Mouse (Mus musculus) retina, postnatal 7 days (tissue): ENCODE data around the gene Pdzd11.

Source experiments
- DNase-seq: peaks from one replicate; pipeline ENCODE4 v3.0.0-alpha.2; 2012; ENCODE audit warnings: low read depth, low spot score

Pdzd11 gene

GRCm38 (mm10) chrX:100625802-100626793 is at the start of gene Pdzd11:
Pdzd11 (minus strand) TSS chrX:100626568.
- DNase-seq = peak; percentile 81

GRCm38 (mm10) chrX:100664825-100665224 is 38.5 kb upstream of the Pdzd11 start:
- no peak for DNase-seq

- DNase-seq = no peak
Observed at GRCm38 (mm10) chrX:100652848-100653247, 26.5 kb upstream of the Pdzd11 start.

DNA sequence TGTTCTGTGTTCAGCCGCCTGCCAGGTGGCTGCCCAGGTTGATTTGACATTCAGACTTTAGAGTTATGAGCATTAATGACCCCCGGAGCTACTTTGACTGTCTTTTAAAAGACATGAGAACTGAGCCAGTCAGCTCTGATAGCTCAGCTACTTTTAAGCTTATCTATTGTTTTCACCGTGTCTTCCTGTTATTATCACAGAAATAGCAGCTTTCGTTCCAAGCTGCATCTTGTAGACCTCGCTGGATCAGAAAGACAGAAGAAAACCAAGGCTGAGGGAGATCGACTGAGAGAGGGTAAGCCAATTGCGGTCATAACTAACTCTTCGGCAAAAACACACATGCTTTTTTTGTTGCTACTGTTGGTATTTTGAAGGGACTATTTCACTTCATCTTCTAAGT is 12.1 kb upstream of the Pdzd11 start:
- no peak for DNase-seq

DNA sequence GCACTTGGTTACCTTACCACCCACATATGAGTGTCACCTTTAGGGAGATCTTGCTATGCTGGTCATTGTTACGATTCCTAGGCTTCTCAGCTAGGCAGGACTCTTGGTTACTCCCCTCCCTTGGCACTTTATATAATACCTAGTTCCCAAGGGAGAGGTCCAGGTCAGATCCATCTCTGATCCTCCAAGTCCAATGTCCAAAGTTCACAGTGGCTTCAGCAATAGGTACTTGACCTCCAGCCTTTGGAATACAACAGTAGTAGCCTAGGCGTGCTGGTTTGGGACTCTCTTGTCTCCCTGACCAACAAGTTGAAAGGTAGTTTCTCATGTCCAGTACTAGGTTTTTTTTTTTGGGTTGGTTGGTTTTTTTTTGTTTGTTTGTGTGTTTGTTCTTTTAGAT is 2.7 kb upstream of the Pdzd11 start:
- no peak for DNase-seq

GRCm38 (mm10) chrX:100625546-100625801 is 894 bp downstream of the Pdzd11 start, which contains the start of gene Kif4:
Kif4 (plus strand) TSS chrX:100625737.
- DNase-seq = no peak

GRCm38 (mm10) chrX:100625146-100625545 is 1.2 kb downstream of the Pdzd11 start:
- no peak for DNase-seq

DNA sequence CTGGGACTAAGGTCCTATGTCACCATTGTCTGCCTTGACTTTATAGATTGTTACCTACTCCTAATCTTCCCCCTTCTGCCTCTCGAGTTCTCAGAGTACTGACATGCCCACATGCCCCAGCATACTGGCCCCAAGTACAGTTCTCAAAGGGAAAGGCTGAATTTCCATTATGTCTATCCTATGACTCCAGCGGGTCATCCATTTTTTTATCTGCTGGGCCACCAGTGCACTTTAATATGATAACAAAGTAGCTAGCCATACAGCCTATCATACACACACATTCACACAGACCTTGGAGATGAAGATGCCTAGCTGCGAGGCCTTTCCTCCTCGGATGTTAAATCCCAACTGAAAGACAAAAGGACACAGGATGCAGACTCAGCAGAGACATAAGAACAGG is 2.1 kb downstream of the Pdzd11 start:
- DNase-seq = no peak

DNA sequence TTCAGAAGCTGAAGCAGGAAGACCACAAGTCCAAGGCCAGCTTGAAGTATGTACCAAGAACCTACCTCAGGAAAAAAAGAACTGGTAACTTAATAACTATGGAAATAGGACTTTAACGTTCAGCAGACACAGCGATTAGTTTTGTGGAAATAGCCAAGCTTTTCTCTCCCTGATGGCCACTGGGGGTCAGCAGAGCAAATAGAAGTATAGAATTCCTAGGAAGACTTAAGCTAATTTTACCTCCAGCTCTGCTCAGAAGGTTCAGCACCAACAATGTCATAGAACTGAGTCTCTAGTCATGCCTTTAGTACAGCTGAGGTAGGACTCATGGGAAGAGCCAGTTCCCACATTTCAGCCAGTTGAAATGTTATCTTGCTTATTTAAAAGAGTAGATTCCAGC is 5.0 kb downstream of the Pdzd11 start:
- DNase-seq = no peak

DNA sequence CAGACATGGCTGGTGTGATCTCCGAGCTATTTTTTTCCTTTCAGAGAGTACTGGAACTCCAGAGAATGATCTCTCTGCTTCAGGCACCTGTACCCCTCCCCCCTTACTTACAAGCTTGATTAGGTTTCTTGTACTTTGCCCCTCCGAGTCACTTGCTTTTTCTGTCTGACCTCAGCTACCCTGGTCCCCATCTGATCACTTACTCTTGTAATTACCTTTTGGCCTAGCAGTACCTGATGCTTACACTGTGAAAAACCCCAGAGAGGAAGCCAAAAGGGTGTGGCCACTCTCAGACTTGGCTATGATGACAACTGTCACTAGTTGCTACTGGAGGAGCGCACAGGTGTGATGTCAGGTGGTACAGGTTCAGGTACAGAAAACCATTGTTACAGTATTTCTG is 7.9 kb downstream of the Pdzd11 start:
- DNase-seq = no peak

- DNase-seq = peak; percentile 28
Observed at GRCm38 (mm10) chrX:100605314-100605713, 21.1 kb downstream of the Pdzd11 start, which contains the start of gene Arr3. Arr3 (plus strand) TSS chrX:100605497.

DNA sequence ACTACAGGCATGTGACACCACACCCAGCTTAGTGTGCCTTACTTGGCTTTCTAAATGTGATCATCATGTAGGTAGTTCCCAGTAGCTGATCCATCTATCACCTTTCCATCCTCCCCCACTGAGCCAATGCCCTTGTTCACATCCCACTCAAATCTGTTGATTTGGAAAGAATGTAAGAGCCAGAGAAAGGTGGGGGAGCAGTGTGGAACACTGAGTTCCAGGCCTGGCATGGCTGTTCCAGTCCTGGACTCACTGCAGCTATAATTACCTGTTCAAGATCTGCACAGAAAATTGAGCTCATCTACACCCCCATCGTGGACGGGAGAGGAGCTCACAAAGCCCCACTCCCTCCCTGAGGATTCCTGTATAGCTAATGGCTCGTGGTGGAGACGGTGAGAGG is 26.6 kb downstream of the Pdzd11 start:
- no peak for DNase-seq

GRCm38 (mm10) chrX:100597439-100597838 is 28.9 kb downstream of the Pdzd11 start:
- no peak for DNase-seq

GRCm38 (mm10) chrX:100594791-100595190 is 31.6 kb downstream of the Pdzd11 start, which contains the start of gene P2ry4:
P2ry4 (minus strand) TSS chrX:100594869.
- no peak for DNase-seq
